Mouse (Mus musculus) lung, adult 2 months (tissue): Measurements from ENCODE around the gene Kctd12. TPM values are rescaled to one million over a fixed set of nuclear protein-coding genes. Genes with fewer than 3 reads are reported as not detected.

Experiments
- DNase-seq: peaks from one replicate; pipeline ENCODE4 v3.0.0; 2022
- H3K4me1 ChIP-seq: fragments of 200-500 bp; 2 replicates; pipeline ENCODE4 v1.6.1; 2011; ENCODE audit warnings: low read length; ENCODE audit not compliant: control insufficient read depth, insufficient read depth
- H3K4me3 ChIP-seq: fragments of 200-500 bp; replicated peaks from 2 replicates; pipeline ENCODE3; 2011; ENCODE audit warnings: low read depth, mild to moderate bottlenecking, control low read depth, low read length; ENCODE audit errors: extremely low read depth
- CTCF ChIP-seq: fragments of 200-500 bp; IDR thresholded peaks from 2 replicates; pipeline ENCODE4 v1.5.1; 2011; ENCODE audit warnings: mild to moderate bottlenecking, low read length, control low read depth; ENCODE audit not compliant: insufficient read depth
- POLR2A ChIP-seq: fragments of 200-500 bp; IDR thresholded peaks from 2 replicates; pipeline ENCODE4 v1.6.1; 2011; ENCODE audit warnings: low read depth, mild to moderate bottlenecking, control low read depth, low read length, borderline replicate concordance; ENCODE audit errors: extremely low read depth
- WGBS: fragments of 180-500 bp; shearing (Covaris S2); methylation state at CpG from one replicate; pipeline ENCODE4 v1.1.7; 2018; 5-methylcytosine and 5-hydroxymethylcytosine counted together
- polyA plus RNA-seq: library from polyadenylated mRNA; depleted of rRNA; stranded (reverse); fragments of >200 nt; gene quantifications from 2 replicates; pipeline ENCODE4 v1.2.3, GENCODE M21; 2012

Kctd12 gene
- polyA plus RNA-seq, 1 experiment = 25.9 TPM

DNA sequence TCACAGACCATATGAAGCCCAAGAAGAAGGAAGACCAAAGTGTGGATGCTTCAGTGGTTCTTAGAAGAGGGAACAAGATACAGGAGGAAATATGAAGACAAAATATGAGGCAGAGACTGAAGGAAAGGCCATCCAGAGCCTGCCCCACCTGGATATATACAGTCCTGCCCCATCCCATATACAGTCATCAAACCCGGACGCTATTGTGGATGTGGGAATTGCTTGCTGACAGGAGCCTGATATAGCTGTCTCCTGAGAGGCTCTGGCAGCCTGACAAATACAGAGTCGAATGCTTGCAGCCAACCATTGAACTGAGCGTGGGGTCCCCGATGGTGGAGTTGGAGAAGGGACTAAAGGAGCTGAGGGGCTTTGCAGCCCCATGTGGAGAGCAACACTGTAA is 13.6 kb downstream of the Kctd12 start:
- no peak for DNase-seq
- TF ChIP-seq CTCF = no peak
- no peak for TF ChIP-seq POLR2A
- Histone ChIP-seq H3K4me3 (no peak overlapping the region), H3K4me1 (no peaks in the 10 kb centered on the region)
- 72% methylated on average over 5 of the region's 5 CpGs for WGBS

DNA sequence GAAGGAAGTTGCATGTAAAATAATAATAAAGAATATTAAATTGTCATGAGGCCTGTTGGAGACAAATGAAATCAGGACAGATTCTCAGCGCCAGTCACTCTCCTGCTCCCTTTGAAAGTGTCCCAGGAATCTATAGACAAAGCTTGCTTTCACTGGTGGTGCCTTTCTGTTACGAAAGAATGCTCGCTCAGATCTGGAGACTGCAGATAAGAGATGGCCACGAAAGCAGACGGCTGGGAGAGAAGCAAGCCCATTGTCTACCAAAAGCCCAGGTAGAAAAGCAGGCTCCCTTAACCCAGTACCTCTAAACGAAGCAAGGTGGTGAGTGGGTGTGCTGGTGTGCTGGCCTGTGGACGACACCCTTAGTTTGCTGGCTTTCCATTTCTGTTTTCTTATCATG is 16.2 kb downstream of the Kctd12 start:
- 50% methylated on average over 7 of the region's 7 CpGs for WGBS
- H3K4me1 ChIP-seq = no peaks in the 10 kb centered on the region
- no peak for DNase-seq
- TF ChIP-seq POLR2A = no peak
- TF ChIP-seq CTCF = no peak
- H3K4me3 ChIP-seq = no peak overlapping the region

DNA sequence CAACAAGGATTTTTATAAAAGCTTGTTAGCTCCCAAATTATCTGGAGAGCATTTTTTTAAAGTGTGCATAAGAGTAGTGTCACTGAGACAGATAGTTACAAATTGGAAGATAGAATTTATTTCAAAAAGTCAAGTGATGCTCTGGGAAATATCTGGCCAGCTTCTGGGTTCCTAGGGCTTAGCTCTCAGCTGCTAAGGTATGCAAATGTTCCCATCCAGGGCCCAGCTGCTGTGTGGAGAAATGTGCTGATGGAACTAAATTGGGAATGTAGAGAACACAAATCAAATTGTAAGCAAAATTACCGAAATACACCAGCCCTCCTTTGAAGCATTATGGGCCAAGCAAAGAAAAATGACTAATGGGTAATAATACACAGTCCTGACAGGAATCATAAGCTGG is 16.6 kb downstream of the Kctd12 start:
- H3K4me1 ChIP-seq = no peaks in the 10 kb centered on the region
- WGBS = 50% methylated on average over 1 of the region's 1 CpGs
- no peak for DNase-seq
- no peak for TF ChIP-seq CTCF
- TF ChIP-seq POLR2A = no peak
- H3K4me3 ChIP-seq = no peak overlapping the region

DNA sequence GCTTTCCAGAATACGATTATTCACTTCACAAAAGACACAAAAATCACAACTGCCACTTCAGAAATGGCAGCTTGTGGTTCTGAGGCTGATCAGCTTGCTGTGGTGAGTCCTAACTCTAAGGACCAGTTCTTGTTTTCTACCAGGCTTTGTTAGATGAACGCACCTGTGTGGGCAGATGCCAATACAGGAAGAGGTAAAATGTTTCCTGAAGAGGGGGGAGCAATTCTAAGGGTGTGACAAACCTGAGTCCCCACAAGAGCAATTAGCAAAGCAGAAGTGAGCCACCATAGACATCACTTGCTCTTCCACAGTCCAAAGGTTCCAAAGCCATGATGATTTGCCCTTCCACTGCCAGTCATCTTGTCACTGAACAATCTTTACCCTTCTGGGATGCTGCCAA is 20.4 kb downstream of the Kctd12 start:
- TF ChIP-seq CTCF = no peak
- TF ChIP-seq POLR2A = no peak
- 79% methylated on average over 2 of the region's 2 CpGs for WGBS
- Histone ChIP-seq H3K4me3 (no peak overlapping the region), H3K4me1 (no peaks in the 10 kb centered on the region)
- no peak for DNase-seq

DNA sequence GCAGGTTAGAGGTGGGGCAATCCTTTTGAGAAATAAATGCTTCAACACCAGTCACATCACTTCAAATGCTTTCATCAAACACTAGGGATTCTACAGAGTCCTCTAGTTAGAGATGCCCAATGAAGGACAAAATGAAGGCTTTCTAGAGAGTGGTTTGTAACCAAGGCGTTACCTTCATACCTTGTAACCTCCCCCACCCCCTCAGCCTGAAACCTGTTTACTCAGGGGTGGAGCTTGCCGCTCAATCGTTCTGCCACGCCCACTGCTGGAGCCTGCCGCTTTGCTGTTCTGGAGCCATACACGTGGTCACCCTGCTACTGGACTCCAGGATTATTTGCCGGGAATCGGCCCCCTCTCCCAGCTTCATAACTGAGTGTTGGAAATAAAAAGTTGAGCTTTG is 28.9 kb downstream of the Kctd12 start:
- WGBS = 41% methylated on average over 8 of the region's 8 CpGs
- Histone ChIP-seq H3K4me1 (no peaks in the 10 kb centered on the region), H3K4me3 (no peak overlapping the region)
- TF ChIP-seq POLR2A (no peak), CTCF (no peak)
- DNase-seq = no peak

DNA sequence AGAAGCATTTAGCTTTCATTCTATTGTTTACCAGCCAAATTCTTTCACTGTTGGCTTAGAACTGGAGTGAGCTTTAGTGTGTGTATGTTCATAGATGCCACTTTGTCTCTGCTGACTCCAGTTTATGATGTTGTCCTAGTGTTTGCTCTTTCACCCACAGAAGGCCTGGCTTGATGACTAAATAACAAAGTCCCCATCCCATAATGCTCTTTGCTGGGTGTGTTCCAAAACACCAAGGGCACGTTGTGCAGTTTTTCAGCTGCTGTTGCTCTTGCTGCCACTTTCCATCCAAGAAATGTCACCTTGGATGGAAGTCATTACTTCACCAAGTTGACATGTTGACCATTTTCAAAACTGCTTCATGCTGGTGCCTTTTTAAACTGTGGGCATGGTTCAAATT is 30.5 kb downstream of the Kctd12 start:
- H3K4me1 ChIP-seq = no peaks in the 10 kb centered on the region
- TF ChIP-seq CTCF = no peak
- no peak for TF ChIP-seq POLR2A
- 44% methylated on average over 1 of the region's 1 CpGs for WGBS
- H3K4me3 ChIP-seq = no peak overlapping the region
- no peak for DNase-seq

DNA sequence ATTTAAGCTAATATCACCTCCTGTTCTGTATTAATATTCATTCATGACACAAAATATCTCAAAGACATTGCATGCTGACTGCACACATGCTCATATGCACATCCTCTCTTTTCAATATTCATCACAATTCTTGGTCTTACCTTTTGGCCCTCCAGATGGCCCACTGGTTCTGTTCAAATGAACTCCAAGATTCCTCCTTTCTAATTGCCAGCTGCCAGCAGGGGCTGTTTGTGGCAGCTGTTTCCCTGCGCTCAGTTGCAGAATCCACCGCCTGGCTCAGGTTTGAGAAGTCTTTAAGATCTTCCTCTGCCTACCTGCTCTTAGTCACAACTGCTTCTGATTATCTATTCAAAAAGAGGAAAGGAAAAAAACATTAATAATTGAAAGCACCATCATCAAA is 34.6 kb downstream of the Kctd12 start:
- TF ChIP-seq CTCF (no peak), POLR2A (no peak)
- Histone ChIP-seq H3K4me1 (no peaks in the 10 kb centered on the region), H3K4me3 (no peak overlapping the region)
- DNase-seq = no peak
- WGBS = 79% methylated on average over 2 of the region's 2 CpGs

DNA sequence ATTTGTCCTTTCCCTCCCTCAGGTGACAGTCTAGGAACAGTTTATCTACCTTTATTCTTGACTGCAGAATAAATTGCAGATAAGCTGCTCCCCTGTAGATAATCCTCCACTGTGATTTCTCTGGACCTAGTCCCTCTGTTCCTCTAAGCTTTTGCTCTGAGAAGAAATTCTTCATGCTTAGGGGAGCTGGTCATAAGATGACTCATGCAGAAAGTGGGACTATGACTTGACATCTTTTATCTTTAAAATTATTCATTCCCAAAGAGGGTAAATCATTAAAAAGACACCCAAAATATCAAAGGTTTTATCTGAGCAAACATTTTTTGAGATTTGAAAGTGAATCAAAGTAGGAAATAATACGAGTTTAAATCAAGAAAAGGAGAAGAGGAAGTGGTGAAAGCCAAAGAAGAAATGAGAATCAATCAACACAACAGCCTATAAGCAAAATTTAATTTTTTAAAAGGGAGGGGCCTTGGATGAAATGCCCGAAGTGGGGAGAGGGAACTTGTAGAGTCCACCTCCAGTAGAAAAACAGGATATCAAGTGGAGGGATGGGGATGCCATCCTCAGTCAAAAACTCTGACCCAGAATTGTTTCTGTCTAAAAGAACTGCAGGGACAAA is 40.1 kb downstream of the Kctd12 start:
- WGBS = 52% methylated on average over 2 of the region's 2 CpGs
- no peaks in the 10 kb centered on the region for H3K4me1 ChIP-seq
- TF ChIP-seq POLR2A = no peak
- TF ChIP-seq CTCF = no peak
- H3K4me3 ChIP-seq = no peak overlapping the region
- no peak for DNase-seq

DNA sequence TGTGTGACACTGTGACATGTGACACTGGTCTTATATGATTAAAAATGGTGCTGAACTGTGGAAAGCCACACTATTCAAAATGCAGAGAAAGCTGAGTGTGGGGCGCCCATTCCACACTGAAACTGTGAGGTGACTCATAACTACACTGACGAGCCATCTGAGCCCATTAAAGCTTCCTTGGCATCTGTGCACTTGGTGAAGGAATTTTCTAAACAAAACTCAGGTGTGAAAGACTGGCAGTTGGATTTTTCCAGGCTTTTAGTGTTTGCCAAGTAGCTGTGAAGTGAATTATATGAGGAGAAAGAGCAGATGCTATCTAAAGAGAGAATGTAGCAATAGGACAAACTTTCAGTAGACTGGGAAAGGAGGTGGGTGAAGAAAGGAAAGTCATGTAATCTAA is 47.6 kb downstream of the Kctd12 start:
- 66% methylated on average over 2 of the region's 2 CpGs for WGBS
- H3K4me3 ChIP-seq = no peak overlapping the region
- no peak for TF ChIP-seq CTCF
- no peak for TF ChIP-seq POLR2A
- no peaks in the 10 kb centered on the region for H3K4me1 ChIP-seq
- DNase-seq = no peak

DNA sequence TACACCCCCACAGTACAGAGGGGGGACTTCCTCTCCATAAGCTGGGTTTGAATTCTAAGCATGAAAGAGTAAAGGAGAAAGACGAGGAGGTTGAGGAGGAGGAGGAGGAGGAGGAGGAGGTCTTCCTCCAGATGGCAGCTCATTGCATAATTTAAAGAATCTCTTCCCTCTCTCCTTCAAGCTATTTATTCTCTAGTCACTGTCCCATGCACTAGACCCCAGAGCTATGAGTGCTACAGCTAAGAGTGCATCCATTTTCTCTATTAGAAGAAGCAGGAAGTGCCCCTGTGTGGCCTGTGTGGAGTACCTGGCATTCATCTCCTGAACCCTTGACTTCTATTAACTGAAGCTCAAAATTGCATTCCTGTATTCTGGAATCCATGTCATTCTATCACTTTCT is 51.5 kb downstream of the Kctd12 start:
- DNase-seq = no peak
- TF ChIP-seq CTCF (no peak), POLR2A (no peak)
- Histone ChIP-seq H3K4me3 (no peak overlapping the region), H3K4me1 (no peaks in the 10 kb centered on the region)
- 36% methylated on average over 1 of the region's 1 CpGs for WGBS
